Mouse (Mus musculus): ENCODE data around the gene Gsx1. TPM values are rescaled to one million over a fixed set of nuclear protein-coding genes. Genes with fewer than 3 reads are reported as not detected.

The Gsx1 gene
- total RNA-seq (2023; ENCODE audit: inconsistent age) = not detected in 4 replicates

GRCm38 (mm10) chr5:147188571-147188975 is at the start of gene Gsx1:
Gene Gsx1 (plus strand): TSS chr5:147188696.

Other genes starting within 250 kb of the Gsx1 start
- 28.3 to 32.6 TPM (median 31.9 TPM) in 4 replicates for gene Gtf3a, start 240.0 kb upstream of the Gsx1 start, total RNA-seq (2023; ENCODE audit: inconsistent age)
- gene Mtif3, start 224.9 kb upstream of the Gsx1 start, total RNA-seq (2023; ENCODE audit: inconsistent age) = 10.8 to 17.5 TPM (median 17.0 TPM) in 4 replicates
- 30.7 to 34.4 TPM (median 32.7 TPM) in 4 replicates for gene Lnx2, start 112.1 kb upstream of the Gsx1 start, total RNA-seq (2023; ENCODE audit: inconsistent age)
- 112 to 119 TPM (median 113 TPM) in 4 replicates for gene Polr1d, start 111.6 kb upstream of the Gsx1 start, total RNA-seq (2023; ENCODE audit: inconsistent age)
- gene Pdx1, start 81.3 kb downstream of the Gsx1 start, total RNA-seq (2023; ENCODE audit: inconsistent age) = not detected in 4 replicates
- 0.22 TPM in 1 of 4 replicates, not detected in the others for gene Cdx2, start 118.6 kb downstream of the Gsx1 start, total RNA-seq (2023; ENCODE audit: inconsistent age)
- gene Urad, start 133.7 kb downstream of the Gsx1 start, total RNA-seq (2023; ENCODE audit: inconsistent age) = not detected in 4 replicates
- gene Flt3, start 211.8 kb downstream of the Gsx1 start, total RNA-seq (2023; ENCODE audit: inconsistent age) = 1.8 to 3.2 TPM (median 2.3 TPM) in 4 replicates
- 300 to 398 TPM (median 350 TPM) in 4 replicates for gene Pan3, start 241.5 kb downstream of the Gsx1 start, total RNA-seq (2023; ENCODE audit: inconsistent age)